Mouse (Mus musculus) stomach, embryonic 15.5 days (tissue): ENCODE data around the gene Spef2. TPM values are rescaled to one million over a fixed set of nuclear protein-coding genes. Genes with fewer than 3 reads are reported as not detected.

Experiments used
- polyA plus RNA-seq: library from polyadenylated mRNA; unstranded; fragments of >200 nt; fragmentation: Nextera tagmentation; extraction: Ambion mirVana; gene quantifications from 2 replicates; pipeline ENCODE4 v1.2.1, GENCODE M21; 2015

Spef2 gene
- polyA plus RNA-seq, 1 experiment from 2014 or later: 0.14 TPM

Other genes starting within 250 kb of the Spef2 start
- 0.85 and 1.2 TPM in 2 replicates for gene Il7r, start 218.7 kb downstream of the Spef2 start, polyA plus RNA-seq